8 mouse cellular contexts compared by ENCODE assay signal in genomic region chr10:115314287-115314581, GRCm38 (mm10). TPM values are rescaled to one million over a fixed set of nuclear protein-coding genes. Genes with fewer than 3 reads are reported as not detected.
DNase-seq lines count a peak whose midpoint lies in the region; ATAC-seq lines count a peak whose summit lies in the region.

No protein-coding gene starts in this region.

- 26% methylated on average over 6 of the region's 6 CpGs for WGBS in heart, embryonic 10.5 days
- 20% methylated on average over 6 of the region's 6 CpGs for WGBS in forebrain, embryonic 16.5 days

- no peaks in the 10 kb centered on the region for H3K27me3 ChIP-seq in heart, embryonic 10.5 days (ENCODE audit: insufficient read depth, poor library complexity, severe bottlenecking)
- H3K27me3 ChIP-seq in forebrain, embryonic 16.5 days (replicated peaks; ENCODE audit: control insufficient read depth, insufficient read depth, low read length), result no peaks in the 10 kb centered on the region

- peak overlapping the region; percentile 98 for H3K27ac ChIP-seq in heart, embryonic 10.5 days
- H3K27ac ChIP-seq in forebrain, embryonic 16.5 days (ENCODE audit: low read length), result no peak overlapping the region; the same call in 1 of the 2 replicates

- H3K9ac ChIP-seq in forebrain, embryonic 16.5 days (replicated peaks; ENCODE audit: low read depth, low read length), result peak overlapping the region; percentile 85

- peak; percentile 55 for DNase-seq in heart, embryonic 10.5 days (ENCODE audit: low spot score)
- DNase-seq in heart, postnatal 36 days, result no peak
- DNase-seq in lung, postnatal 25 days (ENCODE audit: low spot score), result peak; percentile 15
- DNase-seq in frontal cortex, postnatal 14 days (ENCODE audit: low spot score in 2 of 2), result no peak
- no peak for DNase-seq in cerebellum, postnatal 25 days
- no peak for DNase-seq in right cerebral cortex, postnatal 25 days

- intact Hi-C loops in heart, postnatal 36 days (cut with DNase I), result loop anchor here (2.0 to 5.0 kb wide), 2 partner anchors 62 to 71 kb away; partner anchors contain the start of genes Tbc1d15, Thap2 and Zfc3h1

- H3K9me3 ChIP-seq in heart, embryonic 10.5 days, result no peaks in the 10 kb centered on the region
- H3K9me3 ChIP-seq in forebrain, embryonic 16.5 days (ENCODE audit: control insufficient read depth, low read length), result no peaks in the 10 kb centered on the region

- H3K4me2 ChIP-seq in forebrain, embryonic 16.5 days (ENCODE audit: low read length), result peak overlapping the region; percentile 87

- H3K4me1 ChIP-seq in heart, embryonic 10.5 days, result peaks cover 49% of the 10 kb centered on the region
- peaks cover 23% of the 10 kb centered on the region for H3K4me1 ChIP-seq in forebrain, embryonic 16.5 days (replicated peaks; ENCODE audit: control insufficient read depth, insufficient read depth, low read length)

- no peaks in the 10 kb centered on the region for H3K36me3 ChIP-seq in heart, embryonic 10.5 days
- H3K36me3 ChIP-seq in forebrain, embryonic 16.5 days (ENCODE audit: control insufficient read depth, insufficient read depth), result no peaks in the 10 kb centered on the region

- peak overlapping the region; percentile 93 for H3K4me3 ChIP-seq in heart, embryonic 10.5 days
- H3K4me3 ChIP-seq in forebrain, embryonic 16.5 days (replicated peaks; ENCODE audit: low read length), result peak overlapping the region; percentile 91

- peak; percentile 10 for ATAC-seq in CD4-positive, CD25-positive, alpha-beta regulatory T cell, adult 4 months
- ATAC-seq in forebrain, embryonic 16.5 days, result no peak

RNA-seq across cellular contexts. Expression of gene Rab21, which starts 1.2 kb away (rescaled TPM):
- polyA plus RNA-seq in heart, embryonic 10.5 days (2016; fragmentation: Nextera tagmentation; extraction: Ambion mirVana), result 3.4 and 3.6 TPM in 2 replicates
- 10 to 100 TPM; 74.1 to 80.5 TPM for total RNA-seq in heart, postnatal 36 days (2021)
- polyA plus RNA-seq in CD4-positive, CD25-positive, alpha-beta regulatory T cell, adult 4 months (2017; shearing (Covaris generic)), result 10 to 100 TPM; 17.9 to 25.3 TPM
- polyA plus RNA-seq in forebrain, embryonic 16.5 days (2015; fragmentation: Nextera tagmentation; extraction: Ambion mirVana), result 5.1 and 6.0 TPM in 2 replicates

RNA-seq across cellular contexts. Expression of gene Tmem19, which starts 48.1 kb away (rescaled TPM):
- 24.1 and 25.9 TPM in 2 replicates for polyA plus RNA-seq in heart, embryonic 10.5 days (2016; fragmentation: Nextera tagmentation; extraction: Ambion mirVana)
- total RNA-seq in heart, postnatal 36 days (2021), result 10 to 100 TPM; 11.6 to 15.5 TPM
- polyA plus RNA-seq in CD4-positive, CD25-positive, alpha-beta regulatory T cell, adult 4 months (2017; shearing (Covaris generic)), result 10 to 100 TPM; 50.9 to 54.8 TPM
- 40.8 and 43.9 TPM in 2 replicates for polyA plus RNA-seq in forebrain, embryonic 16.5 days (2015; fragmentation: Nextera tagmentation; extraction: Ambion mirVana)

Comparison
In these comparisons a context has a peak if more than half of its experiments do, and no peak if none do; other contexts are left out.
1. DNase-seq: peak in heart, embryonic 10.5 days (single experiment) and lung, postnatal 25 days (single experiment); none in heart, postnatal 36 days (0 of 2), frontal cortex, postnatal 14 days (0 of 2), cerebellum, postnatal 25 days (0 of 2) and right cerebral cortex, postnatal 25 days (single experiment).